Mouse (Mus musculus): ENCODE measurements around the gene Chrm4. TPM values are rescaled to one million over a fixed set of nuclear protein-coding genes. Genes with fewer than 3 reads are reported as not detected.

Chrm4 gene
- 2.0 and 2.5 TPM in 2 replicates for polyA plus RNA-seq (2012; rRNA removed)

- TF ChIP-seq CTCF (IDR thresholded peaks at IDR 0.05; ENCODE audit: borderline replicate concordance, extremely low read depth, insufficient read depth, insufficient read length) = no peak
- no peak for TF ChIP-seq POLR2A (IDR thresholded peaks at IDR 0.05; ENCODE audit: borderline replicate concordance, extremely low read depth, insufficient read depth, insufficient read length, poor library complexity, severe bottlenecking)
- no peak for DNase-seq (ENCODE audit: low read depth)
Measured at GRCm38 (mm10) chr2:91926949-91927348, at the start of gene Chrm4. Chrm4 (plus strand) TSS chr2:91927249.

GRCm38 (mm10) chr2:91878387-91879180, 48.5 kb upstream of the Chrm4 start:
- DNase-seq (ENCODE audit: low read depth) = peak; percentile 65
- TF ChIP-seq CTCF (IDR thresholded peaks at IDR 0.05; ENCODE audit: borderline replicate concordance, extremely low read depth, insufficient read depth, insufficient read length) (no peak), POLR2A (IDR thresholded peaks at IDR 0.05; ENCODE audit: borderline replicate concordance, extremely low read depth, insufficient read depth, insufficient read length, poor library complexity, severe bottlenecking) (no peak)

GRCm38 (mm10) chr2:91883961-91884360, 43.1 kb upstream of the Chrm4 start:
- TF ChIP-seq CTCF (IDR thresholded peaks at IDR 0.05; ENCODE audit: borderline replicate concordance, extremely low read depth, insufficient read depth, insufficient read length) (no peak), POLR2A (IDR thresholded peaks at IDR 0.05; ENCODE audit: borderline replicate concordance, extremely low read depth, insufficient read depth, insufficient read length, poor library complexity, severe bottlenecking) (no peak)
- DNase-seq (ENCODE audit: low read depth) = peak; percentile 68

GRCm38 (mm10) chr2:91884616-91885015, 42.4 kb upstream of the Chrm4 start:
- no peak for DNase-seq (ENCODE audit: low read depth)
- TF ChIP-seq POLR2A (IDR thresholded peaks at IDR 0.05; ENCODE audit: borderline replicate concordance, extremely low read depth, insufficient read depth, insufficient read length, poor library complexity, severe bottlenecking) (no peak), CTCF (IDR thresholded peaks at IDR 0.05; ENCODE audit: borderline replicate concordance, extremely low read depth, insufficient read depth, insufficient read length) (no peak)

GRCm38 (mm10) chr2:91894716-91895115, 32.3 kb upstream of the Chrm4 start:
- DNase-seq (ENCODE audit: low read depth) = no peak
- TF ChIP-seq CTCF (IDR thresholded peaks at IDR 0.05; ENCODE audit: borderline replicate concordance, extremely low read depth, insufficient read depth, insufficient read length) (no peak), POLR2A (IDR thresholded peaks at IDR 0.05; ENCODE audit: borderline replicate concordance, extremely low read depth, insufficient read depth, insufficient read length, poor library complexity, severe bottlenecking) (no peak)

- no peak for TF ChIP-seq POLR2A (IDR thresholded peaks at IDR 0.05; ENCODE audit: borderline replicate concordance, extremely low read depth, insufficient read depth, insufficient read length, poor library complexity, severe bottlenecking)
- TF ChIP-seq CTCF (IDR thresholded peaks at IDR 0.05; ENCODE audit: borderline replicate concordance, extremely low read depth, insufficient read depth, insufficient read length) = no peak
Measured at GRCm38 (mm10) chr2:91895401-91895800, 31.6 kb upstream of the Chrm4 start.

GRCm38 (mm10) chr2:91897968-91898367, 29.1 kb upstream of the Chrm4 start:
- no peak for DNase-seq (ENCODE audit: low read depth)
- no peak for TF ChIP-seq CTCF (IDR thresholded peaks at IDR 0.05; ENCODE audit: borderline replicate concordance, extremely low read depth, insufficient read depth, insufficient read length)

More at GRCm38 (mm10) chr2:91895401-91895800, 31.6 kb upstream of the Chrm4 start:
- DNase-seq (ENCODE audit: low read depth) = no peak

GRCm38 (mm10) chr2:91899141-91899540, 27.9 kb upstream of the Chrm4 start:
- TF ChIP-seq POLR2A (IDR thresholded peaks at IDR 0.05; ENCODE audit: borderline replicate concordance, extremely low read depth, insufficient read depth, insufficient read length, poor library complexity, severe bottlenecking) (no peak), CTCF (IDR thresholded peaks at IDR 0.05; ENCODE audit: borderline replicate concordance, extremely low read depth, insufficient read depth, insufficient read length) (no peak)
- no peak for DNase-seq (ENCODE audit: low read depth)

GRCm38 (mm10) chr2:91900431-91900830, 26.6 kb upstream of the Chrm4 start:
- DNase-seq (ENCODE audit: low read depth) = no peak
- no peak for TF ChIP-seq POLR2A (IDR thresholded peaks at IDR 0.05; ENCODE audit: borderline replicate concordance, extremely low read depth, insufficient read depth, insufficient read length, poor library complexity, severe bottlenecking)
- no peak for TF ChIP-seq CTCF (IDR thresholded peaks at IDR 0.05; ENCODE audit: borderline replicate concordance, extremely low read depth, insufficient read depth, insufficient read length)

GRCm38 (mm10) chr2:91902336-91902735, 24.7 kb upstream of the Chrm4 start:
- DNase-seq (ENCODE audit: low read depth) = peak; percentile 19
- TF ChIP-seq CTCF (IDR thresholded peaks at IDR 0.05; ENCODE audit: borderline replicate concordance, extremely low read depth, insufficient read depth, insufficient read length) (no peak), POLR2A (IDR thresholded peaks at IDR 0.05; ENCODE audit: borderline replicate concordance, extremely low read depth, insufficient read depth, insufficient read length, poor library complexity, severe bottlenecking) (no peak)

- TF ChIP-seq POLR2A (IDR thresholded peaks at IDR 0.05; ENCODE audit: borderline replicate concordance, extremely low read depth, insufficient read depth, insufficient read length, poor library complexity, severe bottlenecking) (no peak), CTCF (IDR thresholded peaks at IDR 0.05; ENCODE audit: borderline replicate concordance, extremely low read depth, insufficient read depth, insufficient read length) (no peak)
- no peak for DNase-seq (ENCODE audit: low read depth)
Measured at GRCm38 (mm10) chr2:91903171-91903925, 23.7 kb upstream of the Chrm4 start.
